Mouse (Mus musculus) erythroid progenitor cell, adult 5-6 weeks (primary cell): Measurements from ENCODE around the gene Il1rl1. TPM values are rescaled to one million over a fixed set of nuclear protein-coding genes. Genes with fewer than 3 reads are reported as not detected.

Experiments
- ATAC-seq: replicated peaks from 2 replicates; pipeline ENCODE4 v1.8.0; 2016; ENCODE audit warnings: moderate number of reproducible peaks, mild to moderate bottlenecking, moderate TSS enrichment, inconsistent platforms; ENCODE audit not compliant: poor library complexity, low FRiP score, severe bottlenecking
- total RNA-seq, 2 experiments: library from RNA; stranded (forward) in 1 of 2; stranded (reverse) in 1 of 2; fragments of 150-400 nt in 1 of 2; fragments of 186-747, 209-891 nt in 1 of 2; gene quantifications; 2 replicates each; pipeline versions ENCODE4 v1.2.3 to v1.2.4; 2015 to 2017; ENCODE audit warnings: low replicate concordance in 2 of 2

The Il1rl1 gene
- total RNA-seq, 2 experiments from 2014 or later = 38.6 to 40.8 TPM

DNA sequence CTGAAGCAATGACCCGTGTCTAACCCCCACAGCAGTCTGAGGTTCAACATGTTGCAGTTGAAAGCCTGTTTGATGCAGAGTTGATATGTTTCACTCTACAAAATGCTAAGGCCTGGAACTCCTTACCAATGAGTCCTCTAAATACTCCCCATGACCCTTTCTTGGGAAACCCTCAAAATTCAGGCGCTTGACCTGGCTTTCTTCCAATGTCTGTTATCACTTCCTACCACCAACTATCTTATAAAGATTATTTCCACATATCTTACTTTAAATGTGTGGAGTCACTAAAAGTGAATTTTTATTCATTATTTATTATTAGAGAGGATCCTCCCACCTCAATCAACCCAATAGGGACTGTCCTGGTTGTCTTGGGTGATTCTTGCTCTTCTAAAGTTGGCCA lies 2.8 kb downstream of the Il1rl1 start:
- ATAC-seq = no peak

- no peak for ATAC-seq
These were observed 6.6 kb downstream of the Il1rl1 start for GRCm38 (mm10) chr1:40435936-40436335.

DNA sequence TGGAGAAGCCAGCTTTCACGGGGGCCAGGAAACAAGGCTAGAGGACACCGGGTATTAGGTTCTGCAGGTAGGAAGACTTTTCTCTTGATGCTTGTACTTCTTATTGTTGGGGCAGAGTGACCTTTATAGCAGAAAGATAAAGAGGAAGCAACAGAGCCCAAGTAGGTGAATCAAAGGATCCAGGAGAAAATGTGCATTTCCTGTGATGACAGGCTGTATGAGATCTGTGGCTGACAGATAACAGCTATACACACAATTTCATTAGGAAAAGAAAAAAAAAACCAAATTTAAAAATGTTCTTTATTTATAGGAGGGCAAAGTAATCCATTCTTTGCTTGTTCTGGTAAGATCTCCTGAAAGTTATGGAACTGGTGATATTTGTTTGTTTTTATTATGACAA lies 8.0 kb downstream of the Il1rl1 start:
- no peak for ATAC-seq

- ATAC-seq = no peak
These were observed 10.1 kb downstream of the Il1rl1 start for GRCm38 (mm10) chr1:40439504-40439903.

DNA sequence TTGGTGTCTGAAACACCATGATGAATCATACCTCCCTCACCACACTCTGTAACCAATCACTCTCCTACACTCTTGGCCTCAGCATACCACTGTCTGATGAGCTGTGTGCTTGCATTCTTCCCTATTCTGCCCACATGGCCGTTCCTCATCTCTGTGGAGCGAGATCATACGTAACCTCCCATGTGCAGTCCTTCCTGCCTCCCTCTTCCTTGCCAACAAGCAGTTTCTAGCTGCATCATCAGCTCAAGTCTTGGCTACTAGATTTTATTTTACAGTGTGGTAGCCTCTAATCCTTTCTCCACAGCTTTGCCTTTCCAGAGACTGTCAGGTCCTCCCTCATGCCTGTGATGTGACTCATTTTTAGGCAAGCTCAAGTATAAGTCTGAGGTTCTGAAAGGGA lies 15.4 kb downstream of the Il1rl1 start:
- ATAC-seq = no peak

DNA sequence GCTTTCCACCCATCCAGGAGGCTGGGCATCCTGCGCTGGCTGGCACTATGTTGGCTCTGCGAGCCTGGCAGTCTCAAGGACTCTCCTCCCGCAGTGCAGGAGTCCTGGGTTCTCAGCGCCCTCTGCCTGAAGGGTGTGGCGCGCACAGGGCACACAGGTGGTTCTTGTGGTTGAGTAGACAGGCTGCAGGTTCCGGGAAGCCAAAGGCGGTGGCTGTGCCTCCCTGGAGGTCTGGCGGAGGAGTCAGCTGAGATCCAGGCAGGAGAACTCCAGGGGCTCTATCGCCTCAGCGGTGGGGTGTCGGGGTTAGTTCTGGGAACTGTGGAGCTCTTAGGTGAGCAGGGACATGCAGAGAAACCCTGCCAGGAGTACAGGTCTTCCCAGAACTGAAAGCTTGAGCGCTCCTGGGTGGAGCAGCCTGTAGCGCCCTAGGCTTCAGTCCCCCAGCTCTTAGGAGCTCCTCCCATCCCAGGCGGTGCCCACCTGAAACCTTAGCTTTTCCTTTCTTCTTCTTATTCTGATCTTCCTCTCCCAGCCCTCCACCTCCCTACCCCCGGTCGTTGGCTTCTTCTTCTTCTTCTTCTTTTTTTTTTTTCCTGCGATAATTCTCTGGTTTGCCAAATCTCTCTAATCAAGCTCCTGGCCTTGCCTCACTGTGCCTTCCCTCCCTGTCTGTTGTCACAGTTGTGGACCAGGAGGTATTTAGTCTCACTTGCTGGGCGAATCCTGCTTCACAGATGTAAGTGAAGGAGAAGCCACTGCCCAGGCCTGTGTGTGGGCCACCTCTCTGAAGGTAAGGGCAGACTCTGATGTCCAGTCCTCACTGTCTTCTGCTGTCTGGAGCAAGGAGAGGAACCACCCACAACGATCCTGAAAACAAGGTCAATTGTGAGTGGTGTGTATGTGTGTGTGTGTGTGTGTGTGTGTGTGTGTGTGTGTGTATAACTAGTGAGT lies 36.4 kb downstream of the Il1rl1 start, which contains the start of gene Il18r1:
TSS of gene Il18r1 (plus strand) at position 76 of the 954 bp plus-strand sequence.
- ATAC-seq = 0 out of 2 replicates have a peak, but pooled peaks have one; percentile 54

- ATAC-seq = no peak
These were observed 37.9 kb downstream of the Il1rl1 start for GRCm38 (mm10) chr1:40467306-40467705.

GRCm38 (mm10) chr1:40468805-40469204 lies 39.4 kb downstream of the Il1rl1 start:
- ATAC-seq = no peak

- ATAC-seq = no peak
These were observed 40.5 kb downstream of the Il1rl1 start for GRCm38 (mm10) chr1:40469900-40470299.

- ATAC-seq = no peak
These were observed 43.0 kb downstream of the Il1rl1 start for GRCm38 (mm10) chr1:40472401-40472800.

DNA sequence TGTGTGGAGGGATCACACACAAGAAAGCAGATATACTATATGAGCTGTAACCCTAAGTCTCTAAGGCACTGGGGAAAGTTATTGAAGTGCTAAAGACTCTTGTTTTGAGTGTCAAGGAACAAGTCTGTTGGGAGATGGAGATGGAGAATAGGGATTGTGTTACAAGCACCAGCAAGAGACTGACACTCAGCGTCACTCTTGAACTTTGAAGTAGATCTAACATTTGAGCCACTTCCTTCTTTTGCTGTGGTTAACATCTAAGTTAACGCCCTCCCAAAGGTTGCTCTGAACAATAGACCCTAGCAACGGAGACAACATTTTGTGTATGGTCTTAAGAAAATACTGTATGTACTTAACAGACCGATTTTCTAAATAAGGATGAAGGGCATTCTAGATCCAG lies 44.3 kb downstream of the Il1rl1 start:
- no peak for ATAC-seq

- ATAC-seq = no peak
These were observed 45.0 kb downstream of the Il1rl1 start for GRCm38 (mm10) chr1:40474336-40474735.

- no peak for ATAC-seq
These were observed 46.3 kb downstream of the Il1rl1 start for GRCm38 (mm10) chr1:40475697-40476096.

GRCm38 (mm10) chr1:40476756-40477155 lies 47.4 kb downstream of the Il1rl1 start:
- ATAC-seq = no peak

GRCm38 (mm10) chr1:40479505-40479923 lies 50.1 kb downstream of the Il1rl1 start:
- ATAC-seq = no peak

GRCm38 (mm10) chr1:40494594-40494993 lies 65.2 kb downstream of the Il1rl1 start:
- no peak for ATAC-seq

DNA sequence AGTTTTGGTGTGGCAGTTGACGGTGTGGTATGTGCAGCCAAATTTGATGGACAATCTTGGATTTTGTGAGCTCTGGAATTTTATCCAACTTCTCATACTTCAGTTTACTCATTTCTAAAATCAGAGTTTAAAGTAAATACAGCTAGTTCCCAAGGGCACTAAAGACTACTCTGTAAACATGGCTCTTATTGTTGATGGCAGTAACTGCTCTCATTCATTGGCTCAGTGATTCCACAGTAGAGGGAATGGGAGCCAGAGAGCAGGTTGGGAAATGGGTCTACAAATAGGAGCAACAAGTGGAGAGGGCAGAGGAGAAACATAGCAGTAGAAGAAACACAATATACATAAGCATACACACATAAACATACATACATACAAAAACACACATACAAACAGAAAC lies 70.3 kb downstream of the Il1rl1 start:
- no peak for ATAC-seq

DNA sequence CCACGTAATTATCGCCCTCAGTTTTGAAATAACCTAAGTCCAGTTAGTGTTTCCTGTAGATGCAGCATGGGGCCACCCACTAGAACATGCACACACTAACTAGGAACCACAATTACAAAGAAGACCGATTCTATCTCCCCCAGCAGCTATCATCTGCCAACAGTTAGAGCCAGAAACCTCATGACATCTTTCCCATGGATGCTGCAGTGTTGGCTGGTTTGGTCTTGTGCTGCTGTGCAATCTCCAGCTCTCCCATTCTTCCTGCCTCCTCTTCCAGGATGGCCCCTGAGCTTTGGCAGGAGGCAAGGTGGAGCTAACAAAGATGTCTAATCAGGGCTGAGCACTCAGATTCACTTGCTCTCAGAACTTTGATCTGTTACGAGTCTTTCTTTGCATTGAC lies 71.8 kb downstream of the Il1rl1 start:
- ATAC-seq = no peak

DNA sequence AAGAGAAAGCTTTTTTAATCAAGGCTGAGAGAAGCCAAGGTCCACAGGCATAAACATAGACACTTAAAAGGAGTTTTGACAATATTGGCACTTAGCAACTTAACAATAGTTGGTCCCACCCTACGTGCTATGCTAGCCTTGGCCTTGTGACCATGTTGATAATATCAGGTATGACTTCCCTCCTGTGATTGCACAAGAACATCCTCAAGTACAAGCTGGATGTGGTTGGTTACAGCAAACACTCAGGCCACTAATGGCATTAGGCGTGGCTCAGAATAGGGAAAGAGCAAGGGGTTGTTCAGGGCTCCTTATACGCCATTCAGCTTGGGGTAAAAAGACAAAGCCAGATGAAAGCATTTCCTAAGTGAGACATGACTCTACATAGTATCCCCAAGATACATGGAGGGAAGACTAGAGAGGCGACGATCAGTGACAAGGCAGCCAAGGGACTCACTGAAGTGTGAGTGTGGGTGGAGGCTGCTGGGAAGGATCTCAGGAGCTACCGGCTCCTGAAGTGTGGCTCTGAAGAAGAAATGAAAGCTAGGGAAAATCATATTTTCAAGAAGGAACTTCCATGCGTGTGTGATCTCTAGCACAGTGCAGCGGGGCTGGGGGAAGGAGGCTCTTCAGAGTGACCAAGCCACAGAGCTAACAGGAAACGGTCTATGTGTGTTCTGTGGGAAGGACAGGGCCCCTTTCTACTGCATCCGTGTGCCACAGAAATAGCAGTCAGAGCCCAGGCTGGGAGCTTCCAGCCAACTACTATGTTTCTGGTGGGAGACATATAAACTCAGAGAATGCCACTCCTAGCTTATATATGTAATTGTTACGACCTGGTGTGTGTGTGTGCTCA lies 72.4 kb downstream of the Il1rl1 start:
- ATAC-seq = no peak

GRCm38 (mm10) chr1:40504548-40504947 lies 75.2 kb downstream of the Il1rl1 start:
- no peak for ATAC-seq
